Mouse (Mus musculus): ENCODE data around the gene Htra1.

Htra1 gene

GRCm38 (mm10) chr7:130936472-130936951, 601 bp downstream of the Htra1 start:
- no peak for DNase-seq

GRCm38 (mm10) chr7:130937266-130937841, 1.4 kb downstream of the Htra1 start:
- no peak for DNase-seq

- no peak for DNase-seq
Observed at GRCm38 (mm10) chr7:130938005-130938404, 2.1 kb downstream of the Htra1 start.

GRCm38 (mm10) chr7:130938896-130939295, 3.0 kb downstream of the Htra1 start:
- DNase-seq: no peak

DNA sequence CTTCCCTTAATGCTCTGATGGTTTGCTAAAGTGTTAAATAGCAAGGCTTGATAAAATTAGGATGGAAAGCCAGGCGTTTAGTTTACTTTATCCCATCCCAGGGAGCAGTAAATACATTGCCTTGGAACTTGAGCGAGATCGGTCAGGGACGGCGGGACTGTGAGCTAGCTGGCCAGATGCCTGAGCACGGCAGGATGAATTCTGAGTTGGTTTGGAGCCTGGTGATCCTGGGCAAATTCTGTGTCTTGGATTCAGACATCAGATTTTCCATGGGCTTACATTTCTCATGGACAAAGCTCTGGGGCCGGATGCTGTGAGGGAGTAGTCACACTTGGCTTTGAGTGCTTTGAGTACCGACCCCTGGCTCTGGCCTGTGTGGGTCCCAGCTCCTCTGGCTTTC, 4.8 kb downstream of the Htra1 start:
- no peak for DNase-seq

DNA sequence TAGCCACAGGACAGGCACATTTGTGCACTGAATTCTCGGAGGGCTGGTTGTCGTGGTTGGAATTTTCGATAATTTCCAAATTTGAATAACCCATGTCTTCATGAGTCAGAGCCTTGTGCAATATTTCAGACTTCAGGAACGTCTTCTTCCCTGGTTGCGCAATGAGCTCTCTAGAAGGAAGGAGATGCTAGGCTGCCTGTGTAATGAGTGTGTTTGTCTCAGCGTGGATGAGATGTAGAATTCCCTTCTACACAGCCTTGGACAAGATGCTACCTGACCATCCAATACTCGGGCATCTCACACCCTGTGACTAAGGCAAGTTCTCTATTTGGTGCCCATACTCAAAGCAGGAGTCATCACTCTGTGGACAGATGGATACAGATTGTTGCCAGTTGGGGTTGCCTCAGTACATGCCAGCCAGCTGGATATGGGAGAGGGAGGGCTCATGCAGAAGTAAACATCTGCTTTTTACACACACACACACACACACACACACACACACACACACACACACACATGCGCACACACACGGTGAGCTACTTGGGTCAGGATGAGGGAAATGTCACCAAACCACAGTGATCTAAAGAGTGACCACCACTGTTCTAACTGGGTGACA, 7.5 kb downstream of the Htra1 start:
- no peak for DNase-seq

DNA sequence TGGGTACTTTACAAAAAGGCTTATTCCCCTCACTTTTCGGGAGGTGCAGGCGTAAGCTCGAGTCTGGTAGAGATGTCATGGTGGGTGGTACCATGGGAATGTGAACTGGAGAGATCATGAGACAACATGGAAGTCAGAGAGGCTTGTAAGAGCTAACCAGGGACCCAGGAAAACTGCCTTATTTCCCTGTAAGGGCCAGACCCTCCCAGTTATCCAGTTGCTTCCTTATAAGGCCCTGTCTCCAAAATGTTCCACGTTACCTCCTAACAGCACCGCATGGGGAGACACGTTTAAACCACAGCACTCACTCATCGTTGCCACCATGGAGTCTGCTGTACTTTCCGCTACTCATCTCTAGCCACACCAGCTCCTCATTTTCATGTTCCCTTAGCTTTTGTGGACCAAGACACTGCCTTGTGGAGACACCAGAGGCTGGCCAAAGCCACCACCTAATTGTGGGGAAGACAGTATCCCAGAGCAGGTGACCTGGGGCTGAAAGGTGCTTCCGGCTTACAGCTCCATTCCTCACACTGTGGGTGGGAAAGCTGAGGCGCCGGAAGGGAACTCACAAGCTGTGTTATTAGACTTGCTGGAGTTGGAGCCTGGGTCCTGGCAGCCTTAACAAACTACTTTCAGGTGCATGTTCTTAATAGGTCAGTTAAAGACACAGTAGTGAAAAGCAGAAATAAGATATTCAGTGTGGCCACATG, 9.0 kb downstream of the Htra1 start:
- no peak for DNase-seq

GRCm38 (mm10) chr7:130945730-130946129, 9.8 kb downstream of the Htra1 start:
- no peak for DNase-seq

GRCm38 (mm10) chr7:130946303-130946702, 10.4 kb downstream of the Htra1 start:
- DNase-seq: no peak

DNA sequence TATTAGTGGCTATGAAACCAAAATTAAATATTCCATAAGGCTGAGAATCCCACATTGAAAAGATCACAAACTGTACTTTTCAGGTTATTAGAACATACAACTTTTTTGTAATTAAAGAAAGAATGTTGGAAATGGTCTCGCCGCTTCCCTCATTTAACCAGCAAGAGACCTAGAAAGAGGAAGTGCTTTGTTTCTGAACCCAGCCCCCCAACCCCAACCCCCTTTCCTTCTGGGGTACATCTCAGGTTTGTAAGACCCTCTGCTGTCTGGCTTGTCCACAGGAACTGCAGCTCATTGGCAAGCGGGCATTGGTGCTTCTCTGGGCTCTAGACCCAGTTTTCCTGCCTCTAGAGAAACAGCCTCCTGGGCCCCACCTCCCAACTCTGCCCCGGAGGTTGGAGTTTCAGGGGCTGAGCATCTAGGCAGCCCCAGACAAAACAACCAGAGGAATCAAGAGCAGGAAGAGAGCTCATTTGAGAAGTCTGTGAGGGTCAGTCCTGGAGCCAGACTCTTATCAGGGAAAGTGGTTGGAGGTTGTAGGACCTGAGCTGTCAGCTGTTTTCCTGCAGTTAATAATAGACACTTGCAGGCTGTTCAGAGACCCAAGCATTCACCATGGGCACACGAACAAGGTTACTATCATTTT, 12.8 kb downstream of the Htra1 start:
- DNase-seq: no peak

DNA sequence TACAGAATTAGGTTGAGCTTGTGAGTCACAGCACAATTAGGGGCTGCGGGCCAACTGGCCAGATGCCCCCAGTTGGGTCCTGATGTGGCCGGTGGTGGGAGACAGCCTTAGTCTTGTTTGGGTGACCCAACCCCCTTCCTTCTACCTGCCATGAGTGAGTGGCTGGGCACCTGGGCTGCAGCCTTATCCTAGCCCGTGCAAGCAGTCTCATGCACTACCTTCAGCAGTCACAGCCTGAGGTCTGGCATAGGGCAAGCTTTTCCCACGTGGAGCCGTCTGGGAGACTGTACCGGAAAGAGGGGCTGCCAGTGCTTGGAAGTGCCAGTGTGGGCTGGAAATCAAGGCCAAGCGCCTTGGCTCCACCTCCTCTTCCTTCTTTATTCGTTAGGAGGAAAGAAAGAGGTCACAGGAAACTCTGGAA, 13.4 kb downstream of the Htra1 start:
- peak; percentile 71 for DNase-seq

DNA sequence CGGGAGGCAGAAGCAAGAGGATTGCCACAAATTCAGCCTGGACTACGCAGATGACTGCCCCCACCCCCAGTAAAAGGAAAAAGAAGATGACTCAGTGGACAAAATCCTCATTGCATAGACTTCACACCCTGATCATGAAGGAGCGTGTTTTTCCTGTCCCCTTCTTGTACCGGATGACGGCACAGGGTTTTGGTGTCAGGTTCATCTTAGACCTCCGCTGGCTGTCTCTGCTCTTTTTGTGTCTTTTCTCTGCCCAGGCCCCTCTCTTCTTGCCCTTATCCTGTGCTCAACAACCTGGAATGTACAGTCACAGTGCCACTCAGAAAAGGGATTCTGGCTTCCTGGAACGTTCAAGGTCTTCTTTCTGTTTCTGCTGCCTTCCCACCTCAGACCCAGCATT, 14.6 kb downstream of the Htra1 start:
- DNase-seq: no peak

DNA sequence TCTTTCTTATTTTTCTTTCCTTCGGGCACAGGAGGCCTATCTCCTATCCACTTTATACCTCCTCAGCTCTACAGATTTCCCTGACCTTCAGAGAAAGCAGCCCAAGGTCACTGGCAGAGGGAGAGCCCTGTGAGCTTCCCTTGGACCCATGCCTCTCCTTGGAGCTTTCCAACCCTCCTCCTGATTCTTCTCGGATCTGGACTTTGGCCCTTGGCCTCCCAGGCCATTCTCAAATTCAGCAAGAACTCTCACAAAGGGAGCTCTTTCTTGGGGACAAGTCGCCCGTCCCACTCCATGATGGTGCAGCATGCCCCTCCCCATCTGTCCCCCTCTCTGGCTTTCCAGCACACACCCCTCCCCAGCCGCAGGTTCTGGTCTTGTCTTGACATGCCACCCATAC, 15.1 kb downstream of the Htra1 start:
- peak; percentile 49 for DNase-seq

GRCm38 (mm10) chr7:130953376-130953775, 17.5 kb downstream of the Htra1 start:
- DNase-seq: no peak

- DNase-seq: peak; percentile 69
Observed at GRCm38 (mm10) chr7:130954177-130954601, 18.3 kb downstream of the Htra1 start.

- DNase-seq: no peak
Observed at GRCm38 (mm10) chr7:130958551-130958950, 22.6 kb downstream of the Htra1 start.

DNA sequence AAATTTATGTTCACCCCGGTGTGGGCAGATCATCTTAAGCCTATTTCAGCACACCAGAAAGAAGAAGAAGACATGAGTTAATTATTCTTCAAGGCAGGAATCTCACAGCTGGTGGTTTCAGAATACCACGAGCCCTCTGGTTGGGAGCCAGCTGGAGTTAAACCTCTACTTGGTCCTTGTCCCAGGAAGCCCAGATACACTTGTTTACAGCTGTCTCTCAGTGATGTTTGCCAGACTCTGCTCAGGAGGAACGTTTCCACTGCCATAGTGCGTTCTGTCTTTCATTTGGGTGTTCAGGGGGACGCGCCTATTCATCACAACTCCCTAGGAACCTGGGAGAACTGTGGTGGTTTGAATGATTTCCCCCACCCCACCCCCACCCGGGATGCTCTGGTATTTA, 24.0 kb downstream of the Htra1 start:
- no peak for DNase-seq

- no peak for DNase-seq
Observed at GRCm38 (mm10) chr7:130961429-130961828, 25.5 kb downstream of the Htra1 start.

DNA sequence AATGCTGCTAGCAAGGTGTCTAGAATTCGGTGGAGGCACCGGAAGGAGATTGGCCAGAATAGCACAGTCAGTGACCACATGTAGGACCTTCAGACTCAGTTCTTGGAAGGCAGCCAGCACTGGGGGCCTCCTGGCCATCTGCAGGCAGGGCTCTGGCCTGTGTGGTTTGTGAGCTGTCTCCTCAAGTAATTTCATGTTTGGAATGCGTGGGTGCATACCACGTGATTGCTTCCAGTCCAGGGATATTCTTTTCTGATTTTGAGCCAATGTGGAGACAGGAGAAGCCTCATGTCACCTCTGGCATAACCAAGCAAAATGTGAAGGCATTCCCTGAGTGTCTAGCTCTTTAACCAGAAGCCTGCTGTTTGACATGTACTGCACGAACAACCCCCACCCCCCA, 28.8 kb downstream of the Htra1 start:
- DNase-seq: peak; percentile 74

- DNase-seq: no peak
Observed at GRCm38 (mm10) chr7:130965396-130965795, 29.5 kb downstream of the Htra1 start.

GRCm38 (mm10) chr7:130965909-130966365, 30.0 kb downstream of the Htra1 start:
- DNase-seq: peak; percentile 61

- DNase-seq: no peak
Observed at GRCm38 (mm10) chr7:130966451-130966850, 30.5 kb downstream of the Htra1 start.

DNA sequence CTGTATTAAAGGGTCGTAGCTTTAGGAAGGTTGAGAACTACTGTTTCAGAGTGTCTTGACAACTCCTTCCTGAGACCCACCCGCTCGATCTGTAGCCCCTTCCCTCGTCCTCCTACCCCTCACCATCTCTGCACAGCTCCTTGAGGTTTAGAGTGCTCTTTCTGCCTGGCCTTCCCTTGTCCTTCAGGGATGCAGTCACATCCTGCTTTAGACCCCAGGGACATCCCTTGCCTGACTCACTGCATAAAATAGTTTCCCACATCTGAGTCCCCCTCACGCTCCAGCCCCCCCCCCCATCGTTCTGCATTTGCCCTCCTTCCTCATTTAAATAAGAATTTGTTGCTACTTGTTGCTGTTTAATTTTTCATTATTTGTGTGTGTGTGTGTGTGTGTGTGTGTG, 31.0 kb downstream of the Htra1 start:
- no peak for DNase-seq

GRCm38 (mm10) chr7:130967901-130968300, 32.0 kb downstream of the Htra1 start:
- no peak for DNase-seq
